Mouse (Mus musculus): ENCODE data around the gene Olfr1404. TPM values are rescaled to one million over a fixed set of nuclear protein-coding genes. Genes with fewer than 3 reads are reported as not detected.

The Olfr1404 gene
- not detected in 2 replicates for total RNA-seq (2023)

GRCm38 (mm10) chr1:173212092-173212491 is at the start of gene Olfr1404:
Olfr1404 (plus strand) TSS chr1:173212392.

DNA sequence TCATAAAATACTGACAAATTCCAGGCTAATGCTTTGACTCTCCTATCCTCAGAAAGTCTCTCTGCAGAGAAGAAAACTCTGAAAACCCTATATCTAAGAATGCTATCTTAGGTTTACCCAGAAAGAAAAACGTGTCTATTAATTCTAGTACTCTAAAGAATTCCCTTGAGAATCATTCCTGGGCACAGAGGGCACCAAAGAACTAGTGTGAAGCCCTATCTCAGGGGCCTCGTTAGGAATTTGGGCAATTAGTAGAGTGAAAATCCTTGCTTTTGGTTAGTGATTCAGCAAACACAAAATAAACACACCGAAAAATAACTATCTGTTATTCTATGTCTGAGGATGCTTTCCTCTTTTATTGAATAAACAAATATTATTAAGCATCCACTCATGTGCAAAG is 21.7 kb upstream of the Olfr1404 start, which contains the start of gene Olfr1406:
Gene Olfr1406, minus strand, starts transcription at position 101 of the 400 bp plus-strand sequence.

GRCm38 (mm10) chr1:173197508-173197907 is 14.7 kb upstream of the Olfr1404 start, which contains the start of gene Olfr218:
Olfr218 (plus strand) TSS chr1:173197808.

DNA sequence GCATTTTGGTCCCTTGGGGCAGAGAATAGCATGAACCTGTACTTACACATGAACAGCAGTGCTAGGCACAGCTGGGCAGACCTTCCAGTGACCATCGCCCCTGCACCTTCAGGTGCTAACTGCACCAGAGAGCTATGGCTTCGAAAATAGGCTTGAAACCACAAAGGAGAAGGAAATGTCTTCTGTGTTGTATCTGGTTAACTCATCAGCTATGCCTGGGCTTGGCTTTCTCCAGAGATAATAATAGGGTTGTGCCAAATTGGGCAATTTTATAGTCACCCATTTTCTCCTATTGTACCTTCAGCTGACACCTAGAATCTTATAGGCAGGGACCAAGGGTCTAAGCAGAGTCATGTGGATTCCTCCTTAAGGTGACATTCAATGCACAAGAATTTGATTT is 14.9 kb downstream of the Olfr1404 start, which contains the start of gene Fcer1a:
Gene Fcer1a, minus strand, starts transcription at position 134 of the 400 bp plus-strand sequence.

GRCm38 (mm10) chr1:173265701-173266100 is 53.5 kb downstream of the Olfr1404 start, which contains the start of gene Olfr418:
Olfr418 (plus strand) TSS chr1:173266001.

Other genes starting within 250 kb of the Olfr1404 start
- gene Olfr1408, start 75.0 kb upstream of the Olfr1404 start, total RNA-seq (2023), result not detected in 2 replicates
- not detected in 2 replicates for gene Olfr1406, start 21.8 kb upstream of the Olfr1404 start, total RNA-seq (2023)
- gene Olfr218, start 14.6 kb upstream of the Olfr1404 start, total RNA-seq (2023), result not detected in 2 replicates
- 2.0 and 2.6 TPM in 2 replicates for gene Fcer1a, start 14.8 kb downstream of the Olfr1404 start, total RNA-seq (2023)
- gene Olfr418, start 53.6 kb downstream of the Olfr1404 start, total RNA-seq (2023), result not detected in 2 replicates
- not detected in 2 replicates for gene Mptx2, start 65.4 kb downstream of the Olfr1404 start, total RNA-seq (2023)
- not detected in 2 replicates for gene Ackr1, start 121.4 kb downstream of the Olfr1404 start, total RNA-seq (2023)
- 44.3 and 65.2 TPM in 2 replicates for gene Aim2, start 138.5 kb downstream of the Olfr1404 start, total RNA-seq (2023)
- gene Cadm3, start 155.3 kb downstream of the Olfr1404 start, total RNA-seq (2023), result 0.75 and 0.82 TPM in 2 replicates